In genomic region chr11:118015381-118016145, GRCm38 (mm10) we compare ENCODE assay signal across 12 mouse cellular contexts. TPM values are rescaled to one million over a fixed set of nuclear protein-coding genes. Genes with fewer than 3 reads are reported as not detected.
DNase-seq lines count a peak whose midpoint lies in the region; ATAC-seq lines count a peak whose summit lies in the region.
"Had no signal": no experiment of that assay in that cellular context is flagged by ENCODE, and none has a peak within 500 bp of the region (broad histone marks: within the 10 kb centered on the region; RNA-seq: fewer than 3 reads in every experiment).

No protein-coding gene starts in this region.

- no peak overlapping the region for H3K9ac ChIP-seq in limb, embryonic 12.5 days (replicated peaks)
- H3K9ac ChIP-seq in limb, embryonic 13.5 days, result 0 out of 2 replicates have a peak overlapping the region, but pooled peaks have one; percentile 5
- no peak overlapping the region; the same call in 1 of the 2 replicates for H3K9ac ChIP-seq in hindbrain, embryonic 12.5 days
- H3K9ac ChIP-seq: hindbrain, embryonic 14.5 days; limb, embryonic 15.5 days had no signal

- H3K4me2 ChIP-seq in limb, embryonic 12.5 days, result no peak overlapping the region
- H3K4me2 ChIP-seq in limb, embryonic 13.5 days (replicated peaks), result no peak overlapping the region
- H3K4me2 ChIP-seq in hindbrain, embryonic 12.5 days (replicated peaks), result no peak overlapping the region
- H3K4me2 ChIP-seq: hindbrain, embryonic 14.5 days; limb, embryonic 15.5 days had no signal

- DNase-seq in limb, embryonic 10.5 days (ENCODE audit: low spot score), result no peak
- DNase-seq in thymus, postnatal 14 days, result peak; percentile 53
- no peak for DNase-seq in gastrocnemius, postnatal 25 days
- DNase-seq: adrenal gland, postnatal 25 days; cerebellum, postnatal 10 days; gastrocnemius, postnatal 36 days had no signal

- 0 out of 2 replicates have a peak overlapping the region, but pooled peaks have one; percentile 12 for H3K27ac ChIP-seq in limb, embryonic 12.5 days
- no peak overlapping the region for H3K27ac ChIP-seq in limb, embryonic 10.5 days
- no peak overlapping the region for H3K27ac ChIP-seq in limb, embryonic 13.5 days
- no peak overlapping the region for H3K27ac ChIP-seq in hindbrain, embryonic 12.5 days
- H3K27ac ChIP-seq: hindbrain, embryonic 14.5 days; limb, embryonic 15.5 days had no signal

- no peaks in the 10 kb centered on the region for H3K27me3 ChIP-seq in limb, embryonic 12.5 days
- no peaks in the 10 kb centered on the region for H3K27me3 ChIP-seq in limb, embryonic 10.5 days (ENCODE audit: low read depth, poor library complexity, severe bottlenecking)
- H3K27me3 ChIP-seq in limb, embryonic 13.5 days, result no peaks in the 10 kb centered on the region
- no peaks in the 10 kb centered on the region for H3K27me3 ChIP-seq in hindbrain, embryonic 12.5 days
- H3K27me3 ChIP-seq: limb, embryonic 15.5 days had no signal

- ATAC-seq in limb, embryonic 12.5 days (ENCODE audit: insufficient number of reproducible peaks, insufficient read depth, low FRiP score, low TSS enrichment, low read depth), result no peak
- peak; percentile 56 for ATAC-seq in CD4-positive, CD25-positive, alpha-beta regulatory T cell, adult 4 months
- no peak for ATAC-seq in limb, embryonic 13.5 days (ENCODE audit: low FRiP score, low read depth)
- no peak for ATAC-seq in hindbrain, embryonic 12.5 days (ENCODE audit: low FRiP score)

- WGBS in limb, embryonic 12.5 days, result 91% methylated on average over 8 of the region's 8 CpGs
- WGBS in limb, embryonic 10.5 days, result 92% methylated on average over 8 of the region's 8 CpGs
- 92% methylated on average over 8 of the region's 8 CpGs for WGBS in limb, embryonic 13.5 days
- 93% methylated on average over 8 of the region's 8 CpGs for WGBS in hindbrain, embryonic 12.5 days

- H3K9me3 ChIP-seq in limb, embryonic 12.5 days, result no peaks in the 10 kb centered on the region
- no peaks in the 10 kb centered on the region for H3K9me3 ChIP-seq in limb, embryonic 10.5 days (replicated peaks)
- 0 out of 2 replicates have a peak, but pooled peaks cover 6% of the 10 kb centered on the region for H3K9me3 ChIP-seq in limb, embryonic 13.5 days
- no peaks in the 10 kb centered on the region for H3K9me3 ChIP-seq in hindbrain, embryonic 12.5 days (replicated peaks)
- H3K9me3 ChIP-seq: limb, embryonic 15.5 days had no signal

- H3K36me3 ChIP-seq in limb, embryonic 12.5 days, result peaks cover 67% of the 10 kb centered on the region
- peaks cover 86% of the 10 kb centered on the region for H3K36me3 ChIP-seq in limb, embryonic 10.5 days
- peaks cover 76% of the 10 kb centered on the region for H3K36me3 ChIP-seq in limb, embryonic 13.5 days
- H3K36me3 ChIP-seq in hindbrain, embryonic 12.5 days, result peaks cover 64% of the 10 kb centered on the region

- H3K4me1 ChIP-seq in limb, embryonic 12.5 days (replicated peaks), result 0 out of 2 replicates have a peak, but pooled peaks cover 2% of the 10 kb centered on the region
- peaks cover 35% of the 10 kb centered on the region for H3K4me1 ChIP-seq in limb, embryonic 10.5 days
- H3K4me1 ChIP-seq in limb, embryonic 13.5 days, result 0 out of 2 replicates have a peak, but pooled peaks cover 3% of the 10 kb centered on the region
- H3K4me1 ChIP-seq in hindbrain, embryonic 12.5 days, result peaks cover 10% of the 10 kb centered on the region

- no peak overlapping the region for H3K4me3 ChIP-seq in limb, embryonic 12.5 days (replicated peaks)
- H3K4me3 ChIP-seq in limb, embryonic 10.5 days, result no peak overlapping the region
- no peak overlapping the region for H3K4me3 ChIP-seq in limb, embryonic 13.5 days
- H3K4me3 ChIP-seq in hindbrain, embryonic 12.5 days, result no peak overlapping the region
- H3K4me3 ChIP-seq: limb, embryonic 15.5 days had no signal

RNA-seq across cellular contexts. Expression of gene Pgs1, which starts 29.5 kb away (rescaled TPM):
- polyA plus RNA-seq in limb, embryonic 12.5 days (2016; fragmentation: Nextera tagmentation; extraction: Ambion mirVana), result 40.7 and 43.1 TPM in 2 replicates
- polyA plus RNA-seq in limb, embryonic 10.5 days (2016; fragmentation: Nextera tagmentation; extraction: Ambion mirVana), result 47.1 and 47.4 TPM in 2 replicates
- polyA plus RNA-seq in CD4-positive, CD25-positive, alpha-beta regulatory T cell, adult 4 months (2017; shearing (Covaris generic)), result 10 to 100 TPM; 34.3 to 38.8 TPM
- 34.4 and 35.7 TPM in 2 replicates for polyA plus RNA-seq in limb, embryonic 13.5 days (2015; fragmentation: Nextera tagmentation; extraction: Ambion mirVana)
- polyA plus RNA-seq in hindbrain, embryonic 12.5 days (2016; fragmentation: Nextera tagmentation; extraction: Ambion mirVana), result 41.8 and 46.7 TPM in 2 replicates
- total RNA-seq in gastrocnemius, postnatal 25 days (2021), result 10 to 100 TPM; 18.4 to 18.6 TPM

RNA-seq across cellular contexts. Expression of gene Socs3, which starts 45.7 kb away (rescaled TPM):
- polyA plus RNA-seq in limb, embryonic 12.5 days (2016; fragmentation: Nextera tagmentation; extraction: Ambion mirVana), result 14.9 and 16.4 TPM in 2 replicates
- 11.2 and 13.2 TPM in 2 replicates for polyA plus RNA-seq in limb, embryonic 10.5 days (2016; fragmentation: Nextera tagmentation; extraction: Ambion mirVana)
- polyA plus RNA-seq in CD4-positive, CD25-positive, alpha-beta regulatory T cell, adult 4 months (2017; shearing (Covaris generic)), result 10 to 100 TPM; 34.4 to 35.5 TPM
- polyA plus RNA-seq in limb, embryonic 13.5 days (2015; fragmentation: Nextera tagmentation; extraction: Ambion mirVana), result 15.6 and 15.8 TPM in 2 replicates
- polyA plus RNA-seq in hindbrain, embryonic 12.5 days (2016; fragmentation: Nextera tagmentation; extraction: Ambion mirVana), result 10.4 and 11.8 TPM in 2 replicates
- total RNA-seq in gastrocnemius, postnatal 25 days (2021), result 1 to 10 TPM; 4.4 to 6.1 TPM
